Mouse (Mus musculus): Measurements from ENCODE around the gene Kcnj12. TPM values are rescaled to one million over a fixed set of nuclear protein-coding genes. Genes with fewer than 3 reads are reported as not detected.

Kcnj12 gene
- 4.0 and 7.3 TPM in 2 replicates for polyA plus RNA-seq (2012; rRNA removed)

- no peak for DNase-seq (ENCODE audit: low read depth)
Measured at GRCm38 (mm10) chr11:61022550-61023391, at the start of gene Kcnj12. Gene Kcnj12 (plus strand): TSS chr11:61022564.

DNA sequence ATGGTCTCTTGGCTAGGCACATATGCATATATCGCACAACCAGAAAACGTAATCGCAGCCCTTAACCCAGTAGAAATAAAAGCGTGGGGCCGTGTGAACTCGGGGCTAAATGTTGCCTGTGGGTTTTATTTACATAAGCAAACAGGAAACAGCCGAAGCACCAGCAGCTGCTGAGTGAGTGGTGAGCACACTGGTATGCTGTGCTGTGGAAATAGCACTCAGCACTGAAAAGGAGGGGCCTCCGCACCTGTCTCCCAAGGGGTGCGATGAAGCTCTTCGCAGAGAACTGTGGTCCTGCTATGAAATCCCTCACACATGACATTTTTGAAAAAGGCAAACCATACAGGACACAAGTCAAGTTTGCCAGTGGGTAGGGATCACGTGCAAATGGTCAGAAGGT, 47.3 kb upstream of the Kcnj12 start:
- DNase-seq (ENCODE audit: low read depth) = no peak

DNA sequence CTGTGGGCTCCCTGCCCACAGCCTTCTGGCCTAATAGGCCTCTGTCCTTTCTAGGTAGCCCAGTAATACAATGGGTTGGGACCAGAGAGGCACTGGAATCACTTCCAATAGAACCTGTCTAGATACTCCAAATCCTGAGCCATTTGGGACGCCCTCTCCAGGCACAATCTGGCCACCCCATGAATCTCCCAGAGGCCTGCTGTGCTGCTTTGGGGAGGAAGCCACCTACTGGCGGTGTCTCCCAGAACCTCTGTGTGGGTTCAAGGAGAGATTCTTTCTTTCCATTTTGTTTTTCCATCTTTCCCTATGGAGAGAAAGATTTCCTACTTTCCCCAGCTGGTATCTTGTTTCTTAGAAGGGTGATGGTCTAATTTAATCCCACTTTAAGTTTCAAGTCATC, 46.1 kb upstream of the Kcnj12 start:
- DNase-seq (ENCODE audit: low read depth) = no peak

GRCm38 (mm10) chr11:60976742-60977141, 45.6 kb upstream of the Kcnj12 start:
- DNase-seq (ENCODE audit: low read depth) = peak; percentile 12

DNA sequence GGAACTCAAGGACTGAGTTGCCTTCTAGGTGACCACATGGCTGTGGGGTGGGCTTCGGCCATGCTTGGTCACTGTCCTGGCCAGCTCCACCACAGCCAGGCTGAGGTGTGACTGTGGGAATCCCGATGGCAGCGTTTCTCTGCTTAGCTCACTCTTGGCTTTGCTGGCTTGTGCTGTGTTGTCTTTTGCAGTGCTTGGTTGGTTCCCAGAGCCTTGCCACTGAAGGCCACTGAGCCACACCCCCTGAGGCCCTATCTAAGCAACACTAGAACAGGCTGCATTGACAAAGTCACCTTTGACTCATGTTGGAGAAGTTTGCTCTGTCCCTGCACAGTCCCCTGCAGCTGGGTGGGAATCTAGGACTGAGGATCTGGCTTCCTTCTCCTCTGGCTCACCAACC, 45.2 kb upstream of the Kcnj12 start:
- DNase-seq (ENCODE audit: low read depth) = no peak

- DNase-seq (ENCODE audit: low read depth) = no peak
Measured at GRCm38 (mm10) chr11:60978658-60979057, 43.7 kb upstream of the Kcnj12 start.

GRCm38 (mm10) chr11:60979788-60980187, 42.6 kb upstream of the Kcnj12 start:
- DNase-seq (ENCODE audit: low read depth) = no peak

DNA sequence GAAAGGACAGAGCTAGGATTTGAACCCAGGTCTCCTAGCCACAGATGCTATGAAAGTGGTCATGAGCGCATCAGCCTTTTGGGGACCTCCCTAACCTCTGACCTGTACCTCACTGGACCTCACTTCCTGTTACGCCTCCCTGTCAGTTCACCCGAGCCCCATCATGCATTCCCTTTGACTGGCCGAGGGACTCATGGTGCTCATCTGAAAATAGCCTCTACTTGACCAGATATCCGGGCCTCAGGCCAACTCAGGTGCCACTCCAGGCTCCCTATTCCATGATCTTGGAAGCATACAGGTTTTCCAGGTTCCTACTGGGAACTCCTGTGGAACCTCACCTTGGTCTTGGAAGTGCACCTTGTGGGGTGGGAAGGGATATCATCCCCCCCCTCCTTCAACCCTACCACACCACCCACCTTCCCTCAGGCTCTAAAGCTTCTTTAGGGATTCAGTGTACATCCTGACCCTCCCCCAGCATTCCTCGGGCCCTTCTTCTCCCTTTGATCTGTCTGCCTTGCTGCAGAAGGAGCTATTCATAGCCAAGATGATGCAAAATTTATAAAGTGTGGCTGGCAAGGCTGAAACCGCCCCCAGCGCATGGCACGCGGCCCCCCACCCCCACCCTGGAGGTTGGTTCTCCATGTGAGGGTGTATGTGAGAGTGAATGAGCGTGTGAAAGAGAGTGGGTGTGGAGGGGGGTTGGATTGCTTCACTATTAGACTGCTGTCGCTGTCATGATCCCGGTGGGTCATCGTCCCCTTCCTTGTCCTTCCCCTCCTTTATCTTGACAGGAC, 40.5 kb upstream of the Kcnj12 start:
- DNase-seq (ENCODE audit: low read depth) = no peak

DNA sequence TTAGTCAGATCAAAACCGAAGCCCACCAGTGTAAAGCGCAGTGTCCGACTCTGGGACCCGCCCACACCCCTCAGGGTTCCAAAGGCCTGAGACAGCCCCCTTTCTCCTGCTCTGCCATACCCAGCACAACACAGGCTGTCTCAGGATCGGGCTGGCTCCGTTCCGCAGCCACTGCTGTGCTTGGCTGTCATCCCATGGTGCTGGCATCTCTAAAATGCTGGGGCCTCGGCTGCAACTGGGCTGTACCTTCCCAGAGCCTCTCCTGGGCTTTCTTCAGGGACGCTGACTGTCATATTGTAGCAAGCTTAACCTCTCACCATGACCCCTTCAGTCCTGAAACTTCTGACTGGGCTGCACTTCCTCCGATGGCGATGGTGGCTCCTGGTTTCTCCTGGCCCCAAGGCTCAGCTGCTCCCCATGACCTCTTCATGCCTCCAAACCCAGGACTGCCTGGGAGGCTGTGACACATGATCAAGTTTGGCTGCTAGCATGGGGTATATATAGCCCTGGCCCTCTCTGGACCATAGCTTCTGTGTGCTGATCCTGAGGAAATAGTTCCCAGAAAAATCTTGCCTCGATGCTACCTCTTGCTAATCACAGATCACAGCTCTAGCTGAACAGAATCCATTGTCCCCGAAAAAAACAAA, 37.3 kb upstream of the Kcnj12 start:
- DNase-seq (ENCODE audit: low read depth) = no peak

DNA sequence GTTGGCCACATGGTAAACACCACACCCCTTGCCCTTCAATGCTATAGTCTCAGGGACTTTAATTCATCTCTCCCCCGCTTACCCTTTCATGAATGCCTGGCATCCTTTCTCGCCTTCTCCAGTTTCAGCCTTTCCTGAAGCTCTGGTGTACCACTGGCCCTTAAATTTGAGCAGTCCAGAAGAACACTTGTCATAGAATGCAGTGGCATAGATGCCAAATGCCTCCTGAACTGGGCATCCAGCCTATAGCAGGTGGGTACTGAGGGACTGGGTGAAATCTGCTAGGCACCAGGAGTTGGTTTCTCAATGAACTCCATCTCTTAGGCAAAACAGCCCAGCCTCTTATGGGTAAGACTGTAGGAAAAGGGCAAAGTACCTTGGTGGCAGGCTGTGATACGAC, 31.9 kb upstream of the Kcnj12 start:
- DNase-seq (ENCODE audit: low read depth) = no peak

GRCm38 (mm10) chr11:61002736-61003135, 19.6 kb upstream of the Kcnj12 start:
- no peak for DNase-seq (ENCODE audit: low read depth)

- no peak for DNase-seq (ENCODE audit: low read depth)
Measured at GRCm38 (mm10) chr11:61004046-61004445, 18.3 kb upstream of the Kcnj12 start.

GRCm38 (mm10) chr11:61004781-61005180, 17.6 kb upstream of the Kcnj12 start:
- no peak for DNase-seq (ENCODE audit: low read depth)

DNA sequence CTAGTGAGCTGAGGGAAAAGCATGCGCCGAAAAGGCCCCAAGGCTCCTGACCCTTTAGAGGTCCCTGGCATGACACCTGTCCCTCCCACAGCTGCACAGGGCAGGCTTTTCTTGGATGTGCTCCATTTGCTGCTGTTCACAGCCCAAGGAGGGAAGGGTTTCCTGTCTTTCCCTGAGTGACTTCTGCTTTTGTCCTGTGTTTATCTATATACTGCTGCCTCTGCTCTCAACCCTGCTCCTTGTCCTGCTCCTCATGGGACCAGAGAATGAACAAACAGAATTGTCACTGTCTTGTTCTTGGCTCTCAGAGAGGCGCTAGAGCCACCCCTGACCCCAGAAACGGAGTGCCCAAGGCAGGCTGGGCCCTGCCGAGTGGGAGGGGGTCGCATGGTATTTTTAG, 17.0 kb upstream of the Kcnj12 start:
- no peak for DNase-seq (ENCODE audit: low read depth)

- DNase-seq (ENCODE audit: low read depth) = no peak
Measured at GRCm38 (mm10) chr11:61011736-61012294, 10.5 kb upstream of the Kcnj12 start.

GRCm38 (mm10) chr11:61016866-61017398, 5.4 kb upstream of the Kcnj12 start:
- no peak for DNase-seq (ENCODE audit: low read depth)

- DNase-seq (ENCODE audit: low read depth) = no peak
Measured at GRCm38 (mm10) chr11:61021129-61021528, 1.2 kb upstream of the Kcnj12 start.

GRCm38 (mm10) chr11:61021676-61022549, 451 bp upstream of the Kcnj12 start:
- DNase-seq (ENCODE audit: low read depth) = no peak

DNA sequence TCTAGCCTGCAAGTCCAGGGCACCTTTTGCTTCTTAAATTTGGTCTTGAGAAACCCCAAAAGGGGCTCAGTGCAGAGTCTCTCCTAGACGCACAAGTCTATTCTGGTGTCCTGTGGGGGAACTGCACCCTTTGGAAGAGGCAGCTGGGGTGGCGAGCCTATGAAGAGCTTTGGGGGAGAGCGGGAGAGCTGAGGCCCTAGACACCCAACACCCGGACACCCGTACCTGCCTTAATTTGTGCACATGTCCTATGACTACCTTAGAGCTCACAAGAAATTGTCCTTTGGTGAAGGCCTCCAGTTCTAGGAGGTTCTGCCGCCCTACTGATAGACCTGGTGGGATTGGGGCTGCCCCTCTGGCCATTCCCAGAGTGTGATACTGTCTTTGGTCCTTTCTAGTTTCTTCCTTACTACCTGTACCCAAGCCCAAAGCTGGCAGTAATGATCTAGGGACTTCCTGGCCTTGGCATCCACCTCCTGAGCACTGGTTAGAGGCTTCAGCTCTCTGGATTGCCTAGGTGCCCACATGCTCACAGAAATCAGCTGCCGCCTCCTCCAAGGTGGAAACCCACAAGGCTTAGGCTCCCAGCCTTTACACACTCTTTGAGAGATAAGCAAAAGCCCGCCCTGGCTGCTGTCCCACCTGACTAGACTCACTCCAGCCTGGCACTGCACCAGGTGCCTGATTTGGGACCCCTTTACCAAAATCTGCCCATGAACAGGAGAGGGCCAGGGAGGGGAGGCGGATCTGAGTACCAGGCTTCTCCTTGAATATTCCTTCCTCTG, 1.2 kb downstream of the Kcnj12 start:
- no peak for DNase-seq (ENCODE audit: low read depth)

GRCm38 (mm10) chr11:61024388-61024787, 2.0 kb downstream of the Kcnj12 start:
- no peak for DNase-seq (ENCODE audit: low read depth)

Measured in gonadal fat pad, adult 2 months (tissue).